Mouse (Mus musculus) regulatory T cell (primary cell): ENCODE data around the gene Gm10057.
"Not testable (repeated sequence)": the region's sequence is repeated elsewhere in the genome, so short reads cannot be mapped to it uniquely, and the experiment has no call there.

Experiments used
- in situ Hi-C: fragments of 300-600 bp; cut with MboI, MseI; formaldehyde crosslinking; loops from one replicate; pipeline ENCODE4 v1.15.1; 2025; ENCODE audit warnings: high pct_unique_total_duplicates

The Gm10057 gene

GRCm38 (mm10) chrX:154054939-154055338 is at the start of gene Gm10057:
TSS of gene Gm10057 (minus strand) at chrX:154055039.
- in situ Hi-C loops: not testable (repeated sequence)

- in situ Hi-C loops: not testable (repeated sequence)
Observed at GRCm38 (mm10) chrX:154033727-154034126, 21.1 kb downstream of the Gm10057 start, which contains the start of gene 4921511M17Rik. TSS of gene 4921511M17Rik (minus strand) at chrX:154033827.

GRCm38 (mm10) chrX:154012540-154012939 is 42.3 kb downstream of the Gm10057 start, which contains the start of gene Samt1:
TSS of gene Samt1 (minus strand) at chrX:154012640.
- in situ Hi-C loops: loop anchor here (25.0 kb wide), 1 partner anchor 350 kb away; no protein-coding TSS in a partner anchor
